Mouse (Mus musculus) limb, embryonic 14.5 days (tissue): ENCODE data around the gene Gpc5. TPM values are rescaled to one million over a fixed set of nuclear protein-coding genes. Genes with fewer than 3 reads are reported as not detected.

ENCODE experiments used
- ATAC-seq: fragments of 200-750 bp; cut with Nextera tagmentation; 2 replicates; pipeline ENCODE4 v1.8.0; 2017; ENCODE audit warnings: low read depth, moderate number of reproducible peaks, moderate TSS enrichment; ENCODE audit not compliant: low FRiP score
- DNase-seq: peaks from one replicate; pipeline ENCODE4 v3.0.0-alpha.2; 2015; ENCODE audit warnings: low spot score
- H3K27ac ChIP-seq: fragments of 300-500 bp; sonication (generic); replicated peaks from 2 replicates; pipeline ENCODE4 v1.5.1; 2014; ENCODE audit warnings: low read depth, mild to moderate bottlenecking, low read length, moderate library complexity, mixed read lengths
- H3K27me3 ChIP-seq: fragments of 300-500 bp; sonication (generic); 2 replicates; pipeline ENCODE4 v1.6.1; 2014; ENCODE audit warnings: low read length, mixed read lengths; ENCODE audit not compliant: control insufficient read depth, insufficient read depth
- H3K36me3 ChIP-seq: fragments of 300-500 bp; sonication (generic); 2 replicates; pipeline ENCODE4 v1.6.1; 2014; ENCODE audit warnings: mild to moderate bottlenecking, low read length, moderate library complexity, mixed read lengths; ENCODE audit not compliant: control insufficient read depth, insufficient read depth
- H3K4me1 ChIP-seq: fragments of 300-500 bp; sonication (generic); 2 replicates; pipeline ENCODE4 v1.6.1; 2014; ENCODE audit warnings: antibody characterized with exemption, low read length, mixed read lengths; ENCODE audit not compliant: control insufficient read depth, insufficient read depth
- H3K4me2 ChIP-seq: fragments of 300-500 bp; sonication (generic); replicated peaks from 2 replicates; pipeline ENCODE4 v1.6.1; 2014; ENCODE audit warnings: low read depth, mild to moderate bottlenecking, low read length, moderate library complexity; ENCODE audit not compliant: severe bottlenecking
- H3K4me3 ChIP-seq: fragments of 300-500 bp; sonication (generic); replicated peaks from 2 replicates; pipeline ENCODE4 v1.5.1; 2014; ENCODE audit warnings: low read length
- H3K9ac ChIP-seq: fragments of 300-500 bp; sonication (generic); 2 replicates; pipeline ENCODE4 v1.6.1; 2014; ENCODE audit warnings: mild to moderate bottlenecking, low read depth, low read length, moderate library complexity; ENCODE audit not compliant: severe bottlenecking
- H3K9me3 ChIP-seq: fragments of 300-500 bp; sonication (generic); 2 replicates; pipeline ENCODE4 v1.6.1; 2016; ENCODE audit warnings: low read length; ENCODE audit not compliant: control insufficient read depth
- POLR2A ChIP-seq: fragments of 200-500 bp; IDR thresholded peaks from 2 replicates; pipeline ENCODE4 v1.8.0; 2012; ENCODE audit warnings: inconsistent platforms, mild to moderate bottlenecking, moderate library complexity, borderline replicate concordance; ENCODE audit not compliant: insufficient read depth, insufficient read length; ENCODE audit errors: extremely low read depth
- WGBS: fragments of 180-500 bp; shearing (Covaris S2); extraction: QIAGEN DNeasy Blood & Tissue Kit; methylation state at CpG from one replicate; pipeline ENCODE4 v1.1.7; 2014; 5-methylcytosine and 5-hydroxymethylcytosine counted together
- polyA plus RNA-seq, 2 experiments: library from polyadenylated mRNA; depleted of rRNA in 1 of 2; stranded (reverse) in 1 of 2; unstranded in 1 of 2; fragments of >200 nt; fragmentation: Nextera tagmentation in 1 of 2; extraction: Ambion mirVana in 1 of 2; gene quantifications; 2 replicates each; pipeline versions ENCODE4 v1.2.1 to v1.2.3; 2012 to 2014

Gene Gpc5
- polyA plus RNA-seq, 2 experiments = 0.78 to 1.4 TPM

DNA sequence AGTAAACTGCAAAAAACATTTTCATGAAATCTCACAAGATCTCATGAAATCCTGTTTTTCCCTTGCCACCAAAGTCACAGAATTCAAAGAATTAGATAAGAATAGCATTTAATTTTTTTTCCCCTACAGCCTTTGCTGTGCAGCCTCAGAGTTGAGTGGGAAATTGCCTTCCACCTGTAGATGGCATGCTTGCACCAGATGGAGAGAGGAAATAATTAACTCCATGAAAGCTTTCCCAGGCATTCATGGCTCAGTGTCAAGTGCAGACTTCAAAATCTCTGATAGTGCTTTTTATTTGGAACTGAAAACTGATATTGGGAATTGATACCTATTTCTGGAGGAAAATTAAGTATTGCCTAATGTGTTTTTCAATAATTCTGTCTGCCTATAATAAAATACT lies 393.1 kb downstream of the Gpc5 start:
- no peaks in the 10 kb centered on the region for H3K27me3 ChIP-seq
- no peaks in the 10 kb centered on the region for H3K36me3 ChIP-seq
- DNase-seq (peak; percentile 62), ATAC-seq (0 out of 2 replicates have a peak, but pooled peaks have one; percentile 67)
- no peaks in the 10 kb centered on the region for H3K9me3 ChIP-seq
- no peaks in the 10 kb centered on the region for H3K4me1 ChIP-seq
- H3K27ac ChIP-seq = no peak overlapping the region
- H3K9ac ChIP-seq = no peak overlapping the region
- H3K4me2 ChIP-seq = no peak overlapping the region
- H3K4me3 ChIP-seq = no peak overlapping the region
- TF ChIP-seq POLR2A = no peak

GRCm38 (mm10) chr14:115500794-115501193 lies 408.8 kb downstream of the Gpc5 start:
- H3K27me3 ChIP-seq = no peaks in the 10 kb centered on the region
- no peak overlapping the region for H3K4me2 ChIP-seq
- no peak for TF ChIP-seq POLR2A
- H3K27ac ChIP-seq = no peak overlapping the region
- no peaks in the 10 kb centered on the region for H3K9me3 ChIP-seq
- ATAC-seq (no peak), DNase-seq (no peak)
- H3K4me3 ChIP-seq = no peak overlapping the region
- H3K9ac ChIP-seq = no peak overlapping the region
- H3K4me1 ChIP-seq = no peaks in the 10 kb centered on the region
- no peaks in the 10 kb centered on the region for H3K36me3 ChIP-seq
- WGBS = 72% methylated on average over 6 of the region's 6 CpGs

- Histone ChIP-seq H3K9me3 (no peaks in the 10 kb centered on the region), H3K4me3 (no peak overlapping the region), H3K4me1 (no peaks in the 10 kb centered on the region), H3K4me2 (no peak overlapping the region), H3K27me3 (no peaks in the 10 kb centered on the region), H3K9ac (no peak overlapping the region), H3K36me3 (no peaks in the 10 kb centered on the region), H3K27ac (no peak overlapping the region)
- TF ChIP-seq POLR2A = no peak
- no peak for ATAC-seq
- 75% methylated on average over 4 of the region's 4 CpGs for WGBS
- DNase-seq = peak; percentile 3
Observed at GRCm38 (mm10) chr14:115546516-115547282, 454.7 kb downstream of the Gpc5 start.

DNA sequence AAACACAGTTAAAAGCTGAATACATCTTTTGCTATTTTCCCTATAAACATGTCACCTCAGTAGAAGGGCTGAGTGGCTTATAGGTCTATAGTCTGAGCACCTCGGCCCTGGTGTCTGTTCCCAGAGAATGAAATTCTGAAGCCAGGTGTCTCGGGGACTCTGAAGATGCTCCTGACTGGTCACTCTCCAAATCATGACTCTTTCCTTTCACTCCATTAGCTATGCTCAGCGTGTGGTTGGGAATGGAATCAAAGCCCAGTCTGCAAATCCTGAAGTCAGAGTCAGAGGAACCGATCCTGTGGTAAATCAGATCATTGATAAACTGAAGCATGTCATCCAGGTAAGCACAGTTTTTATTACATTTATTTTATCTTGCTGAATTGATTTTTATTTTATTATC lies 460.0 kb downstream of the Gpc5 start:
- H3K9ac ChIP-seq = no peak overlapping the region
- DNase-seq (no peak), ATAC-seq (no peak)
- no peaks in the 10 kb centered on the region for H3K4me1 ChIP-seq
- no peak overlapping the region for H3K4me3 ChIP-seq
- no peaks in the 10 kb centered on the region for H3K36me3 ChIP-seq
- TF ChIP-seq POLR2A = no peak
- no peaks in the 10 kb centered on the region for H3K9me3 ChIP-seq
- no peaks in the 10 kb centered on the region for H3K27me3 ChIP-seq
- 79% methylated on average over 4 of the region's 4 CpGs for WGBS
- no peak overlapping the region for H3K27ac ChIP-seq
- H3K4me2 ChIP-seq = no peak overlapping the region

DNA sequence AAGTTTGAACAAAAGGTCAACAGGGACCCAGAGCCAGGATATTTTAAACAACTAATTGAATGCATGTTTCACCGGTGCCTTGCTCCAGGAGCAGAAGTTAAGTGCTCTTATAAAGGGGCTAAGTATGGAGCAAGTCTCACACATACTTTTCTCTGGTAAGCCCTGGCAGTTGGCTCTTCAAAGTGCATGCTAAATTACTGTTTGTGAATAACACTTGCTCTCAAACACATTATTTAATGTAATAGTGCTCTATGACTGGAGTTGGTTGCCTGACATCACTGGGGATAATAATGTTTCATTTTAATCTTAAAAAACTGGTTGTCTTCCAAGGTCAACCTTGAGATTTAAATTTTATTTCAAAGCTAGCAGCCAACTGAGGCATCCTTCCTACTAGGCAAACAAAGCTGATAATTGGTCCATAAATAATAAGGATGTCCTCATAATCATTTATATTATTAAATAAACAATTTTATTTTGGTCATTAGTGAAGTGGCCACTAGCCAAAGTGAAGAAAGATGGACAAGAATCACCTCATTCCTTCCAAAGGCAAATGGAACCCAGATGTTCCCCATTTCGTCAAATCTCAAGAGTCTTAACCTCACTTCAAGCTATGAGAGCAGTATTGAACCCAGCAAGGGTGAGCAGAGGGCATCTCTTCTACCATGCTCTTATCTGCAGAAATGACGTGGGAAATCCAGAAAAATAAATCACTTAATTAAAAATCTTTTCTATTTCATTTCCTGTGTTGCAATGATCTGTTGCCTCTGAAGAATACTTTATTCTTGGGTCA lies 488.6 kb downstream of the Gpc5 start:
- no peaks in the 10 kb centered on the region for H3K36me3 ChIP-seq
- H3K9me3 ChIP-seq = no peaks in the 10 kb centered on the region
- H3K4me1 ChIP-seq = no peaks in the 10 kb centered on the region
- ATAC-seq (no peak), DNase-seq (no peak)
- H3K4me3 ChIP-seq = no peak overlapping the region
- H3K27ac ChIP-seq = no peak overlapping the region
- no peaks in the 10 kb centered on the region for H3K27me3 ChIP-seq
- TF ChIP-seq POLR2A = no peak
- no peak overlapping the region for H3K9ac ChIP-seq
- H3K4me2 ChIP-seq = no peak overlapping the region
- 45% methylated on average over 3 of the region's 3 CpGs for WGBS
